Mouse (Mus musculus): ENCODE data around the gene H2al1j. TPM values are rescaled to one million over a fixed set of nuclear protein-coding genes. Genes with fewer than 3 reads are reported as not detected.
"Not testable (repeated sequence)": the region's sequence is repeated elsewhere in the genome, so short reads cannot be mapped to it uniquely, and the experiment has no call there.

Gene H2al1j
- not detected in 2 replicates for polyA plus RNA-seq (2015; fragmentation: Nextera tagmentation; extraction: Ambion mirVana)

GRCm38 (mm10) chrX:11327522-11327921, at the start of gene H2al1j:
Gene H2al1j, plus strand, starts transcription at chrX:11327822.
- not testable (repeated sequence) for H3K36me3 ChIP-seq; H3K4me2 ChIP-seq; ATAC-seq (ENCODE audit: extremely low read depth, insufficient number of reproducible peaks, low FRiP score, low TSS enrichment); H3K4me3 ChIP-seq; H3K27ac ChIP-seq (replicated peaks); H3K9ac ChIP-seq; H3K9me3 ChIP-seq; H3K4me1 ChIP-seq
- H3K27me3 ChIP-seq (replicated peaks) = peaks cover 21% of the 10 kb centered on the region; the same call in 1 of the 2 replicates
- 76% methylated on average over 2 of the region's 2 CpGs for WGBS

DNA sequence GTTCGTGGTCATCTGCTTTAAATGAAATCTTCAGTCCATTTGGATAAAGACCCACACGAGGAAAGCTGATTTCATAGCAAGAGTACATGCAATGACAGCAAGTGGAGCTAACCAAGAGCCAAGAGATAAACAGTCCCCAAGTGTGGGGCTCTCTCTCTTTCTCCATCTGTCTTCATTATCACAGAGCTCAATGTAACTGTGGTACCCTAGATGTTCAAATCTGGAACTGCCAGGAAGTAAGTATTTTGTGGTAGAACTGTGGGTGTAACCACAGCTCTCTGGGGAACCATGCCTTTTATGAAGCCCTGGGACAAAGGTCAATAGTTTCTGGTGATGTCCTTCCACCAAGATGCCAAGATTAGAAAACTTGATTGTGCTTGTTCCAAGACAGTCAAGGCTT, 46.9 kb upstream of the H2al1j start:
- Histone ChIP-seq H3K36me3 (no peaks in the 10 kb centered on the region), H3K4me2 (no peak overlapping the region), H3K27ac (replicated peaks) (no peak overlapping the region), H3K9me3 (no peaks in the 10 kb centered on the region), H3K4me3 (no peak overlapping the region), H3K4me1 (no peaks in the 10 kb centered on the region), H3K9ac (no peak overlapping the region), H3K27me3 (replicated peaks) (peaks cover 4% of the 10 kb centered on the region; the same call in 1 of the 2 replicates)
- 57% methylated on average over 2 of the region's 2 CpGs for WGBS
- no peak for ATAC-seq (ENCODE audit: extremely low read depth, insufficient number of reproducible peaks, low FRiP score, low TSS enrichment)

GRCm38 (mm10) chrX:11288306-11288882, 39.2 kb upstream of the H2al1j start:
- no peak for ATAC-seq (ENCODE audit: extremely low read depth, insufficient number of reproducible peaks, low FRiP score, low TSS enrichment)
- no peak overlapping the region for H3K4me2 ChIP-seq

DNA sequence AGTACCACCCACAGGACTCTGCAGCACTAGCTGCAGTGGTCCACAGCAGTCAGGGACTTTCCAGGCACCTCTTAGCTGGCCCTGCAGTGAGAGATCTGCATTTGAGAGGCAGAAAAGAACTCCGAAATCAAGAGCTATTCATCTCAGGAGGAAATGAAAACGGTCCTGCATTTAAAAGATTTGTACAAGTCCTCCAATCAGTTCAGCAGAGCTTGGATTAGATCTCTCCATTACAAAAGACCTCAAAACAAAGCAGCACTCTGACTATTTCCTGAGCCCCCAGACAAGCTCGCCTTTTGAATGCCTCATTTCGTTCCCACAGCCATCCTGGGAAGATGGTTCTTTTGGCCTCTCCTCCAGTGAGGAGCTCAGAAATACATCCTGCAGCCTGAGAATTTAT, 38.4 kb upstream of the H2al1j start:
- 63% methylated on average over 4 of the region's 4 CpGs for WGBS
- H3K27me3 ChIP-seq (replicated peaks) = peaks cover 18% of the 10 kb centered on the region; the same call in 1 of the 2 replicates
- no peak for ATAC-seq (ENCODE audit: extremely low read depth, insufficient number of reproducible peaks, low FRiP score, low TSS enrichment)

More at GRCm38 (mm10) chrX:11288306-11288882, 39.2 kb upstream of the H2al1j start:
- Histone ChIP-seq H3K4me3 (no peak overlapping the region), H3K36me3 (no peaks in the 10 kb centered on the region), H3K27ac (replicated peaks) (no peak overlapping the region), H3K27me3 (replicated peaks) (peaks cover 17% of the 10 kb centered on the region; the same call in 1 of the 2 replicates), H3K9ac (no peak overlapping the region), H3K4me1 (peaks cover 7% of the 10 kb centered on the region; the same call in 1 of the 2 replicates), H3K9me3 (no peaks in the 10 kb centered on the region)
- WGBS = 38% methylated on average over 14 of the region's 14 CpGs

GRCm38 (mm10) chrX:11298957-11299356, 28.7 kb upstream of the H2al1j start, which contains the start of gene H2al1a:
Gene H2al1a, plus strand, starts transcription at chrX:11299257.
- H3K9me3 ChIP-seq; H3K9ac ChIP-seq; H3K36me3 ChIP-seq; H3K27me3 ChIP-seq (replicated peaks); H3K27ac ChIP-seq (replicated peaks); ATAC-seq (ENCODE audit: extremely low read depth, insufficient number of reproducible peaks, low FRiP score, low TSS enrichment); H3K4me1 ChIP-seq; H3K4me2 ChIP-seq; H3K4me3 ChIP-seq: not testable (repeated sequence)
- WGBS = no CpG with 5 or more reads among the region's 3 CpGs

More for the DNA sequence above, 38.4 kb upstream of the H2al1j start:
- peaks cover 7% of the 10 kb centered on the region; the same call in 1 of the 2 replicates for H3K4me1 ChIP-seq
- no peak overlapping the region for H3K4me3 ChIP-seq
- no peak overlapping the region for H3K27ac ChIP-seq (replicated peaks)
- H3K36me3 ChIP-seq = no peaks in the 10 kb centered on the region
- no peak overlapping the region for H3K4me2 ChIP-seq
- no peaks in the 10 kb centered on the region for H3K9me3 ChIP-seq
- H3K9ac ChIP-seq = no peak overlapping the region

DNA sequence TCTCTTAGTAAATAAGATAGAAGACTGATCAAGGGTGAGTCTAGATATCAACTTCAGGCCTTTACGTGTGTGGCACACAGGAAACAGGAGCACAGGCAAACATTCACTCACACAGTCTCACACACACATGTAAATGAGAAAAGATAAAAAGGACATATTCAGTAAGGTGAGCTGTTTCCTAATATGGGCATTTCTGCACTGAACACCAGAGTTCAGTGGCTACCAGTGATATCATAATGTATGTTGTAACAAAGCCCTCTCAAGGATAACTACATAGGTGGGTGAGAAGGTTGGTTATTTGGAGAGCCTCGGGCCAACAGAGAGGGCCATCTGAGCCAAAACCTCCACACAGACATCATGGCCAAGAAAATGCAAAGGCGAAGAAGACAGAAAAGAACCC, 25.5 kb upstream of the H2al1j start, which contains the start of gene H2al1b:
H2al1b (plus strand) TSS at position 301 of the 400 bp plus-strand sequence.
- not testable (repeated sequence) for H3K4me2 ChIP-seq; H3K36me3 ChIP-seq; H3K9me3 ChIP-seq; H3K27ac ChIP-seq (replicated peaks); H3K4me3 ChIP-seq; H3K4me1 ChIP-seq; ATAC-seq (ENCODE audit: extremely low read depth, insufficient number of reproducible peaks, low FRiP score, low TSS enrichment); H3K9ac ChIP-seq; H3K27me3 ChIP-seq (replicated peaks)
- 77% methylated on average over 1 of the region's 3 CpGs for WGBS

DNA sequence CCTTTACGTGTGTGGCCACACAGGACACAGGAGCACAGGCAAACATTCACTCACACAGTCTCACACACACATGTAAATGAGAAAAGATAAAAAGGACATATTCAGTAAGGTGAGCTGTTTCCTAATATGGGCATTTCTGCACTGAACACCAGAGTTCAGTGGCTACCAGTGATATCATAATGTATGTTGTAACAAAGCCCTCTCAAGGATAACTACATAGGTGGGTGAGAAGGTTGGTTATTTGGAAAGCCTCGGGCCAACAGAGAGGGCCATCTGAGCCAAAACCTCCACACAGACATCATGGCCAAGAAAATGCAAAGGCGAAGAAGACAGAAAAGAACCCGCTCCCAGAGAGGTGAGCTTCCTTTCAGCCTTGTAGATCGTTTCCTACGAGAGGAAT, 22.3 kb upstream of the H2al1j start, which contains the start of gene H2al1c:
H2al1c (plus strand) TSS at position 301 of the 400 bp plus-strand sequence.
- not testable (repeated sequence) for H3K9me3 ChIP-seq; H3K4me3 ChIP-seq; H3K27ac ChIP-seq (replicated peaks); H3K4me1 ChIP-seq; H3K9ac ChIP-seq; H3K36me3 ChIP-seq; H3K27me3 ChIP-seq (replicated peaks); ATAC-seq (ENCODE audit: extremely low read depth, insufficient number of reproducible peaks, low FRiP score, low TSS enrichment); H3K4me2 ChIP-seq
- WGBS = 83% methylated on average over 2 of the region's 6 CpGs

GRCm38 (mm10) chrX:11308524-11308923, 19.1 kb upstream of the H2al1j start, which contains the start of gene H2al1d:
Gene H2al1d, plus strand, starts transcription at chrX:11308824.
- not testable (repeated sequence) for ATAC-seq (ENCODE audit: extremely low read depth, insufficient number of reproducible peaks, low FRiP score, low TSS enrichment)

DNA sequence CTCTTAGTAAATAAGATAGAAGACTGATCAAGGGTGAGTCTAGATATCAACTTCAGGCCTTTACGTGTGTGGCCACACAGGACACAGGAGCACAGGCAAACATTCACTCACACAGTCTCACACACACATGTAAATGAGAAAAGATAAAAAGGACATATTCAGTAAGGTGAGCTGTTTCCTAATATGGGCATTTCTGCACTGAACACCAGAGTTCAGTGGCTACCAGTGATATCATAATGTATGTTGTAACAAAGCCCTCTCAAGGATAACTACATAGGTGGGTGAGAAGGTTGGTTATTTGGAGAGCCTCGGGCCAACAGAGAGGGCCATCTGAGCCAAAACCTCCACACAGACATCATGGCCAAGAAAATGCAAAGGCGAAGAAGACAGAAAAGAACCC, 16.0 kb upstream of the H2al1j start, which contains the start of gene H2al1e:
H2al1e (plus strand) TSS at position 301 of the 400 bp plus-strand sequence.
- WGBS = no CpG with 5 or more reads among the region's 3 CpGs
- not testable (repeated sequence) for H3K4me3 ChIP-seq; H3K36me3 ChIP-seq; H3K4me1 ChIP-seq; H3K9me3 ChIP-seq; ATAC-seq (ENCODE audit: extremely low read depth, insufficient number of reproducible peaks, low FRiP score, low TSS enrichment); H3K4me2 ChIP-seq; H3K9ac ChIP-seq; H3K27me3 ChIP-seq (replicated peaks); H3K27ac ChIP-seq (replicated peaks)

More at GRCm38 (mm10) chrX:11308524-11308923, 19.1 kb upstream of the H2al1j start, which contains the start of gene H2al1d:
- not testable (repeated sequence) for H3K9ac ChIP-seq; H3K4me2 ChIP-seq; H3K4me3 ChIP-seq; H3K27me3 ChIP-seq (replicated peaks); H3K4me1 ChIP-seq; H3K9me3 ChIP-seq; H3K36me3 ChIP-seq; H3K27ac ChIP-seq (replicated peaks)
- WGBS = no CpG with 5 or more reads among the region's 6 CpGs

GRCm38 (mm10) chrX:11314858-11315257, 12.8 kb upstream of the H2al1j start, which contains the start of gene H2al1f:
Gene H2al1f, plus strand, starts transcription at chrX:11315158.
- not testable (repeated sequence) for ATAC-seq (ENCODE audit: extremely low read depth, insufficient number of reproducible peaks, low FRiP score, low TSS enrichment); H3K4me2 ChIP-seq; H3K27me3 ChIP-seq (replicated peaks); H3K9me3 ChIP-seq; H3K36me3 ChIP-seq; H3K27ac ChIP-seq (replicated peaks); H3K4me3 ChIP-seq; H3K9ac ChIP-seq; H3K4me1 ChIP-seq
- no CpG with 5 or more reads among the region's 6 CpGs for WGBS

DNA sequence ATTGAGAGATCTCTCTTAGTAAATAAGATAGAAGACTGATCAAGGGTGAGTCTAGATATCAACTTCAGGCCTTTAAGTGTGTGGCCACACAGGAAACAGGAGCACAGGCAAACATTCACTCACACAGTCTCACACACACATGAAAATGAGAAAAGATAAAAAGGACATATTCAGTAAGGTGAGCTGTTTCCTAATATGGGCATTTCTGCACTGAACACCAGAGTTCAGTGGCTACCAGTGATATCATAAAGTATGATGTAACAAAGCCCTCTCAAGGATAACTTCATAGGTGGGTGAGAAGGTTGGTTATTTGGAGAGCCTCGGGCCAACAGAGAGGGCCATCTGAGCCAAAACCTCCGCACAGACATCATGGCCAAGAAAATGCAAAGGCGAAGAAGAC, 9.7 kb upstream of the H2al1j start, which contains the start of gene H2al1g:
H2al1g (plus strand) TSS at position 301 of the 400 bp plus-strand sequence.
- H3K27ac ChIP-seq (replicated peaks); H3K36me3 ChIP-seq; H3K9ac ChIP-seq; H3K4me2 ChIP-seq; H3K27me3 ChIP-seq (replicated peaks); H3K4me1 ChIP-seq; H3K4me3 ChIP-seq; H3K9me3 ChIP-seq; ATAC-seq (ENCODE audit: extremely low read depth, insufficient number of reproducible peaks, low FRiP score, low TSS enrichment): not testable (repeated sequence)
- WGBS = no CpG with 5 or more reads among the region's 3 CpGs

GRCm38 (mm10) chrX:11321192-11321591, 6.4 kb upstream of the H2al1j start, which contains the start of gene H2al1h:
Gene H2al1h, plus strand, starts transcription at chrX:11321492.
- H3K36me3 ChIP-seq; H3K4me2 ChIP-seq; H3K9me3 ChIP-seq; H3K4me1 ChIP-seq; H3K27me3 ChIP-seq (replicated peaks); ATAC-seq (ENCODE audit: extremely low read depth, insufficient number of reproducible peaks, low FRiP score, low TSS enrichment); H3K4me3 ChIP-seq; H3K27ac ChIP-seq (replicated peaks); H3K9ac ChIP-seq: not testable (repeated sequence)
- no CpG with 5 or more reads among the region's 6 CpGs for WGBS
